Comparison of ENCODE assay signal across 21 mouse cellular contexts in genomic region chr1:78191761-78192160, GRCm38 (mm10). TPM values are rescaled to one million over a fixed set of nuclear protein-coding genes. Genes with fewer than 3 reads are reported as not detected.
DNase-seq lines count a peak whose midpoint lies in the region; ATAC-seq and TF ChIP-seq lines count a peak whose summit lies in the region.
"Had no signal": no experiment of that assay in that cellular context is flagged by ENCODE, and none has a peak within 500 bp of the region (broad histone marks: within the 10 kb centered on the region; RNA-seq: fewer than 3 reads in every experiment).

No protein-coding gene starts in this region.

- no peak for TF ChIP-seq CTCF in kidney, adult 2 months (conservative IDR thresholded peaks at IDR 0.05; ENCODE audit: insufficient read depth, insufficient read length, low read depth, low read length)

- intact Hi-C loops in heart, postnatal 36 days (cut with DNase I) = no loop called here

- peak overlapping the region; percentile 69 for H3K4me3 ChIP-seq in neural tube, embryonic 11.5 days (ENCODE audit: low read depth, low read length)
- H3K4me3 ChIP-seq in hindbrain, embryonic 15.5 days = peak overlapping the region; percentile 41
- H3K4me3 ChIP-seq in midbrain, embryonic 15.5 days = peak overlapping the region; percentile 38; the same call in 1 of the 2 replicates
- no peak overlapping the region for H3K4me3 ChIP-seq in kidney, adult 2 months (ENCODE audit: insufficient read depth, low read depth, low read length)
- H3K4me3 ChIP-seq: erythroblast, embryonic 14.5 days; limb, embryonic 12.5 days had no signal

- peak overlapping the region; percentile 95 for H3K27ac ChIP-seq in neural tube, embryonic 11.5 days (ENCODE audit: low read depth, low read length)
- peak overlapping the region; percentile 78 for H3K27ac ChIP-seq in hindbrain, embryonic 15.5 days (replicated peaks)
- H3K27ac ChIP-seq in midbrain, embryonic 15.5 days = peak overlapping the region; percentile 78; the same call in 1 of the 2 replicates
- H3K27ac ChIP-seq in kidney, adult 2 months (ENCODE audit: insufficient read depth, low read depth, low read length) = no peak overlapping the region
- H3K27ac ChIP-seq: limb, embryonic 12.5 days; stomach, postnatal 0 days had no signal

- H3K9me3 ChIP-seq in neural tube, embryonic 11.5 days (ENCODE audit: control insufficient read depth, low read length) = no peaks in the 10 kb centered on the region
- no peaks in the 10 kb centered on the region for H3K9me3 ChIP-seq in hindbrain, embryonic 15.5 days
- H3K9me3 ChIP-seq in midbrain, embryonic 15.5 days = no peaks in the 10 kb centered on the region
- H3K9me3 ChIP-seq: limb, embryonic 12.5 days had no signal

- H3K36me3 ChIP-seq in neural tube, embryonic 11.5 days (ENCODE audit: control insufficient read depth, insufficient read depth, low read length) = no peaks in the 10 kb centered on the region
- H3K36me3 ChIP-seq in hindbrain, embryonic 15.5 days = no peaks in the 10 kb centered on the region
- no peaks in the 10 kb centered on the region for H3K36me3 ChIP-seq in midbrain, embryonic 15.5 days (replicated peaks)
- no peaks in the 10 kb centered on the region for H3K36me3 ChIP-seq in kidney, adult 2 months (ENCODE audit: control insufficient read depth, insufficient read depth, low read length)
- H3K36me3 ChIP-seq: limb, embryonic 12.5 days had no signal

- WGBS in neural tube, embryonic 11.5 days = 29% methylated on average over 1 of the region's 1 CpGs
- 63% methylated on average over 1 of the region's 1 CpGs for WGBS in hindbrain, embryonic 15.5 days
- 54% methylated on average over 1 of the region's 1 CpGs for WGBS in midbrain, embryonic 15.5 days
- 53% methylated on average over 1 of the region's 1 CpGs for WGBS in kidney, adult 2 months

- no peak for TF ChIP-seq POLR2A in kidney, adult 2 months (IDR thresholded peaks at IDR 0.05; ENCODE audit: low read depth, low read length)

- peaks cover 71% of the 10 kb centered on the region for H3K27me3 ChIP-seq in neural tube, embryonic 11.5 days (ENCODE audit: control insufficient read depth, insufficient read depth, low read length)
- peaks cover 37% of the 10 kb centered on the region for H3K27me3 ChIP-seq in hindbrain, embryonic 15.5 days
- H3K27me3 ChIP-seq in midbrain, embryonic 15.5 days (replicated peaks) = peaks cover 36% of the 10 kb centered on the region
- H3K27me3 ChIP-seq in kidney, adult 2 months (replicated peaks; ENCODE audit: control insufficient read depth, insufficient read depth, low read length) = peaks cover 11% of the 10 kb centered on the region

- peak overlapping the region; percentile 91 for H3K9ac ChIP-seq in neural tube, embryonic 11.5 days (ENCODE audit: low read length)
- no peak overlapping the region for H3K9ac ChIP-seq in hindbrain, embryonic 15.5 days
- no peak overlapping the region for H3K9ac ChIP-seq in midbrain, embryonic 15.5 days
- H3K9ac ChIP-seq: limb, embryonic 12.5 days had no signal

- peak overlapping the region; percentile 78 for H3K4me2 ChIP-seq in neural tube, embryonic 11.5 days (ENCODE audit: low read depth)
- H3K4me2 ChIP-seq in hindbrain, embryonic 15.5 days = peak overlapping the region; percentile 66
- H3K4me2 ChIP-seq in midbrain, embryonic 15.5 days = peak overlapping the region; percentile 49
- H3K4me2 ChIP-seq: heart, embryonic 11.5 days; limb, embryonic 12.5 days had no signal

- DNase-seq in neural tube, embryonic 11.5 days (ENCODE audit: low spot score) = no peak
- DNase-seq in neural tube, embryonic 10.5 days (ENCODE audit: extremely low spot score, low spot score) = no peak
- no peak for DNase-seq in kidney, postnatal 10 days
- no peak for DNase-seq in heart, postnatal 36 days
- no peak for DNase-seq in kidney, adult 2 months
- DNase-seq: cerebellum, postnatal 36 days; gastrocnemius, postnatal 10 days; kidney, postnatal 36 days; lung, postnatal 14 days; thymus, postnatal 36 days had no signal

- peaks cover 13% of the 10 kb centered on the region for H3K4me1 ChIP-seq in neural tube, embryonic 11.5 days (ENCODE audit: control insufficient read depth, insufficient read depth, low read length)
- peaks cover 11% of the 10 kb centered on the region for H3K4me1 ChIP-seq in hindbrain, embryonic 15.5 days (replicated peaks)
- peaks cover 17% of the 10 kb centered on the region for H3K4me1 ChIP-seq in midbrain, embryonic 15.5 days
- H3K4me1 ChIP-seq in kidney, adult 2 months (ENCODE audit: control insufficient read depth, insufficient read depth, low read length) = 0 out of 2 replicates have a peak, but pooled peaks cover 3% of the 10 kb centered on the region

- ATAC-seq in neural tube, embryonic 11.5 days (ENCODE audit: insufficient read depth, low FRiP score, low TSS enrichment) = no peak
- no peak for ATAC-seq in hindbrain, embryonic 15.5 days (ENCODE audit: low FRiP score, low read depth)
- ATAC-seq in midbrain, embryonic 15.5 days (replicated peaks) = no peak
- ATAC-seq: intestine, postnatal 0 days had no signal

RNA-seq across cellular contexts. Expression of gene Pax3, which starts 5.2 kb away (rescaled TPM):
- 36.2 and 42.8 TPM in 2 replicates for polyA plus RNA-seq in neural tube, embryonic 11.5 days (2014; fragmentation: Nextera tagmentation; extraction: Ambion mirVana)
- polyA plus RNA-seq in hindbrain, embryonic 15.5 days (2015; fragmentation: Nextera tagmentation; extraction: Ambion mirVana) = 14.0 and 16.3 TPM in 2 replicates
- polyA plus RNA-seq in midbrain, embryonic 15.5 days (2015; fragmentation: Nextera tagmentation; extraction: Ambion mirVana) = 11.4 and 14.4 TPM in 2 replicates
- not detected for total RNA-seq in heart, postnatal 36 days (2021)
- 0.08 TPM in 1 of 2 replicates, not detected in the other for polyA plus RNA-seq in kidney, adult 2 months (2012; rRNA removed)
- total RNA-seq: adrenal gland, postnatal 4 days; left cerebral cortex, adult 18-20 months; megakaryocyte-erythroid progenitor cell, adult 5-6 weeks had no signal
- polyA plus RNA-seq: erythroblast, embryonic 14.5 days; intestine, postnatal 0 days; liver, embryonic 16.5 days; stomach, postnatal 0 days had no signal

Comparison
In these comparisons a context has a peak if more than half of its experiments do, and no peak if none do; other contexts are left out.
1. RNA of gene Pax3, which starts 5.2 kb away (polyA plus RNA-seq): 36.2 to 42.8 TPM in neural tube, embryonic 11.5 days, 14.0 to 16.3 TPM in hindbrain, embryonic 15.5 days and 11.4 to 14.4 TPM in midbrain, embryonic 15.5 days; 0.08 TPM in kidney, adult 2 months; every median in the first group is over 10 times any median in the second.
2. Peak in every context shown above with its lines, with median percentiles within 50 percentile points of each other: H3K4me2 ChIP-seq.